Mouse (Mus musculus) gastrocnemius, adult 2 months (tissue): Measurements from ENCODE around the gene Tmem245. TPM values are rescaled to one million over a fixed set of nuclear protein-coding genes. Genes with fewer than 3 reads are reported as not detected.
"Not testable (repeated sequence)": the region's sequence is repeated elsewhere in the genome, so short reads cannot be mapped to it uniquely, and the experiment has no call there.

ENCODE experiments used
- DNase-seq: peaks from one replicate; pipeline ENCODE4 v3.0.0; 2022
- H3K27ac ChIP-seq: fragments of 200-600 bp; 2 replicates; pipeline ENCODE4 v1.8.1; 2022; ENCODE audit warnings: mild to moderate bottlenecking
- H3K4me3 ChIP-seq: fragments of 200-600 bp; 2 replicates; pipeline ENCODE4 v1.8.1; 2022; ENCODE audit warnings: mild to moderate bottlenecking, moderate library complexity
- CTCF ChIP-seq: fragments of 200-600 bp; IDR thresholded peaks from 2 replicates; pipeline ENCODE4 v1.8.1; 2022; ENCODE audit warnings: antibody characterized with exemption, mild to moderate bottlenecking, moderate library complexity
- intact Hi-C: fragments of 180-260 bp; cut with DNase I; formaldehyde crosslinking; loops from one replicate; pipeline ENCODE4 v1.15.1; 2025
- total RNA-seq, 2 experiments: library from RNA; stranded (reverse); gene quantifications; 2 replicates each; pipeline ENCODE4 v1.2.3; 2021

Tmem245 gene
- total RNA-seq, 2 experiments from 2014 or later, result 18.0 to 24.6 TPM

DNA sequence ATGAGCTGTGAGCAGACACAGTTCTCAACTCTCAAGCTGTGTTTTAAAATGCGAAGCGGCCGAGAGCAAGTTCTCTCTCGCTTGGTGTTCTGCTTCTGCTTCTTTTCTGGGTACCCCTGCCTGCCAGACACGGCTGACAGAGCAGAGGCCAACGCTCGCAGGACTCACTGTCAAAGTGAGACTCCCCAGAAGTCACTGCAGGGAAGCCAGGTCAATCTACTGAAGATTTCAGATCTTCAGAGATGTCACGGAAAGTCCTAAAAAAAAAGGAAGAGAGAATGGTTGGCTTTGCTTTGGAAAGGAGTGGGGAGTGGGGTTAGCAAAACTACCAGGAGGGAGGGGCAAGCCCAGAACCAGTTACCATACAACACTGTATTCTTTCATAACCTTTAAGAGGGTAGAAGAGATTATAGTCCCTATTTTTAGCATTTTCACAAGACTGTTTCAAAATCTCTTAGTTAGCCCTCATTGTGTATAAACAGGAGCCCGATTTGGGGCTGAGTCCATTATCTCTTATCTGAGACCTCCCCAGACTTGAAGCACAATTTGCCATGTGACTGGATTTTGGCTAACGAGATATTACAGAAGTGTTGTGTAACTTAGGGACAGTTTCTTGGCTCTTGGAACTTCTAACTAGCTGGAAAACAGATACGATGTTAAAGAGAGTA is 67.1 kb downstream of the Tmem245 start:
- TF ChIP-seq CTCF, result no peak
- no peak for DNase-seq
- H3K27ac ChIP-seq, result no peak overlapping the region
- intact Hi-C loops, result loop anchor here (5.0 kb wide), 1 partner anchor 42 kb away; no protein-coding TSS in a partner anchor
- no peak overlapping the region for H3K4me3 ChIP-seq

DNA sequence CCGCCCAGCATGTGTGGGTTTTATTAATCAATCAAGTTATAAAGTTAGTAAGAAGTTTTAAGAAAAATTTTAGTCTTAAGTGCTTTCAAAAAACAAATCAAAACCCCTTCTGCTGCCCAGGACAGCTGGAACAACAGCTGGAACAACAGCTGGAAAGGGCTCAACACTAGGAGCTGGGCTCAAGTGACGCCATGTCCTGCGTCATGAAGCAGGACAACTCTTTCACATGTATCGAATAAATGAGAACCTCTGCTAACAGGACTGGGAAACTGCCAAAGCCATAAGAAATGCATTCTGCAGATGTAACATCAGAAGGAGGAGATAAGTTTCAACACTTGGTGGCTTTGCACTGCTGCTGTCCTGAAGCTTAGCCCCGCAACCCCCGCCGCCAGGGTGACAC is 68.3 kb downstream of the Tmem245 start:
- Histone ChIP-seq H3K4me3 (no peak overlapping the region), H3K27ac (no peak overlapping the region)
- intact Hi-C loops, result no loop called here
- no peak for DNase-seq
- TF ChIP-seq CTCF, result no peak

DNA sequence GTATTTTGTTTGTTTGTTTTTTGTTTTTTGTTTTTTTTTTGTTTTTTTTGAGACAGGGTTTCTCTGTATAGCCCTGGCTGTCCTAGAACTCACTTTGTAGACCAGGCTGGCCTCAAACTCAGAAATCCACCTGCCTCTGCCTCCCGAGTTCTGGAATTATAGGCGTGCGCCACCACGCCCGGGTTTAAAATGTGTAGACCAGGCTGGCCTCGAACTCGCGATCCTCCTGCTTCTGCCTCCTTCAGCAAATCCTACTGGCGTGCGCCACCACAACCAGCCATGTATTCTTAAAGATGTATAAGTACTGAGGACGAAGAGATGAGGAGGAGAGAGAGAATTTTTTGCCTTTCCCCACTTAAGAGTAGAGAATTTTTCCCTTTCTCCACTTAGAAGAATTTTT is 76.7 kb downstream of the Tmem245 start:
- intact Hi-C loops, H3K27ac ChIP-seq, H3K4me3 ChIP-seq, DNase-seq: not testable (repeated sequence)

DNA sequence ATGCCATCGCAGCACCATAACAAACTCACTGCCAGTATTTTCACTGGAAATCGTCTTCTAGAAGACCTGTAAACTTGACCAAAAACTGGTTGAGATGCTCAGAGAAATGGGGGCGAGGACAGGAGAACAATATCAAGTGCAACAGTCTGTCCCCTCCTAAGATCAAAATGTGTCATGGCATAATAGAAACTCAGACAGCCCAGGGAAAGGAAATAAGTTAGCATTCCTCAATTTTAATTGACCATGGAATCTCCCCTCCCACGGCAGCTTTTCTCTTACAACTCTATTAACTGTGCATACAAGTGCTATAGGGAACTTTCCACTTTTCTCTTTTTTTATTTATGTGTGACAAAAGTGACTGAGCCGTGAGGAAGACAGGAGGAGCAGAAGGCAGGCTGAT is 79.5 kb downstream of the Tmem245 start:
- Histone ChIP-seq H3K4me3 (no peak overlapping the region), H3K27ac (no peak overlapping the region)
- no peak for TF ChIP-seq CTCF
- intact Hi-C loops, result no loop called here
- no peak for DNase-seq

DNA sequence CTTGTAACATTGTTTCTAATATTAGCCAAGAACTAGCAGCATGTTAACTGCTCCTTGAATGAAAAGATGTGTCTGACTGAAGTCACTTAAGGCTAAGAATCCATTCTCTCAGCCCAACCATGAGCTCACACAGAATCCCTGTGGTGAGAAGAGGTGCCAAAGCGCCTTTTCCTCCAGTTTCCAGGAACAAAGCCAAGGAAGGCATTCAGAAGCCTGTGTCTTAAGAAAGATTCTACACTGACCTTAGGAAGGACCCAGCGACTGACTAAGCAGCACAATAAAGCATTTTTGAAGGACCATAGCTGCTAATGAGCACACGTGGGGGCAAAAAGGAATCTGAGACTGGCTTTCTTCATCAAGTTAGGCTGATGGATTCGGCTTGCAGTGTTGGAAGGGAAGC is 81.3 kb downstream of the Tmem245 start:
- no peak overlapping the region for H3K4me3 ChIP-seq
- peak overlapping the region; percentile 91 for H3K27ac ChIP-seq
- intact Hi-C loops, result no loop called here
- TF ChIP-seq CTCF, result no peak
- peak; percentile 47 for DNase-seq

DNA sequence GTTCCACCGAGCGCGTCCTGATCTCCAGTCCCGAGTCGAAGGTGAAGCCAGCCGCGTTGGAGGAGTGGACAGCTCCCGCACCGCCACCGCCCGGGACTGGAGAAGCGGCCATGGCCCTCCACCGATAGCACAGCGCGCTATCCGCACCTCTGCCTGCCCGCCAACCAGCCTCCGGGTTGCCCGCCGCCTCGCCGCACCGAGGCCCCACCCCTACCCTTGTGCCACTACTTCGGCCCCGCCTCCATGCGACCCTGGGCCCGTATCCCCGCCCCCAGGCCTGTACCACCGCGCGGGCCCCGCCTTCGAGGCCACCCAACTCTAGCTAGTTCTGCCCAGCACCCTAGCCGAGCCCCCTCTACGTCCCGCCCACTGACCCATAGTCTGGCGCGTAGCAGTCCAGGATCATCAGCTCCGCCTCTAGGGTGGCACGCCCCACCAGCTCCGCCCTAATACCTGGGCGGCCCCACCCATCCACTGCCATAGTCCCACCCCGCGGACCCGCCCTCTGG is 82.2 kb downstream of the Tmem245 start, which contains the start of gene Ctnnal1:
Gene Ctnnal1 (minus strand): TSS at position 186 of the 509 bp plus-strand sequence.
- peak within 1 kb of the TSS; percentile 91 for H3K27ac ChIP-seq
- intact Hi-C loops, result no loop called here
- H3K4me3 ChIP-seq, result peak within 1 kb of the TSS; percentile 88
- DNase-seq, result peak; percentile 94
- TF ChIP-seq CTCF, result no peak

DNA sequence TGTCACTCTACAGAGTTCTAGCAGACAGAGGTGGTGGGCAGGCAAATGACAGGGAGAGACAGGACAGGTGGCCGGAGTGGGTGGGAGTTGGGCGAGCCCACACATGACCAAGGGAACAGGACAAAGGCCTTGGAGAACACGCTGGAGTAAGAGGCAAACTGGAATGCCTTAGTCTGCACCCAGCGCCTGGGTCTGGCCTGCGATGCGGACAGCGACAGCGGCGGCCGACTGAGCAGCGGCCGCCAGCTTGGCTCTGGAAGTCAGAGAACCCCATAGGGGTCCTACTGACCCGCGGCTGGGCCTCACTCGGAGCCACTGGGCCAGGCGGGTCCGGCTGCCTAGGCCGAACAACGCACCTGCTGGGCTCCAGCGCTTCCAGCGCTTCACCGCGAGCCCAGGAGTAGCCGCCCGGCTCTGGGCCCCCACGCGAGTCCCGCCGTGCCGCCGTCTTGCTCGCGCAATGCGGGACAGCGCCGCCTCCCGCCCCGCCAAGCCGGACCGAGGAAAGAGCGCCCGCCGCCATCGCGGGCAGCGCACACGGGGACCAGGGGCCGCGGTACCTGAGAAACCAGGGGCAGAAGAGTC is 82.7 kb downstream of the Tmem245 start:
- peak overlapping the region; percentile 91 for H3K27ac ChIP-seq
- peak; percentile 32; the same call in 1 of the 2 replicates for TF ChIP-seq CTCF
- DNase-seq, result peak; percentile 69
- H3K4me3 ChIP-seq, result peak overlapping the region; percentile 88
- intact Hi-C loops, result no loop called here

DNA sequence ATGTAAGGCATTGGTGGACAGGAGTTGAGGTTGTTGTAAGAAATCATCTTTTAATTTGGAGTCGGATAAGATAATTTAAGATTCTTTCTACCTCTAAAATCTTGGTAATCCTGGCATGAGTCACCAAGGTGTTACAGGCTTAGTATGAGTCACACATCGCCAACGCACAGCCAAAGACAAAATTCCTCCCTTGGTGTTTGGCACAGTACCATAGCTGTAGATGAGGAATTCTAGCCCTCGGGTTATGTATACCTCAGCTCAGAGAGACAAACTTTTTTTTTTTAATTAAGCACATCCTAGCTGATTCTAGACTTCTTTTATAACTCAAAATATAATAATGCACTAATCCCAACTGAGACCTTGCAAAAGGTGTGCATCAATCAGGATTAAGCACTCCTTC is 83.2 kb downstream of the Tmem245 start:
- intact Hi-C loops, result no loop called here
- TF ChIP-seq CTCF, result no peak
- DNase-seq, result no peak
- Histone ChIP-seq H3K4me3 (peak overlapping the region; percentile 88), H3K27ac (peak overlapping the region; percentile 91)

DNA sequence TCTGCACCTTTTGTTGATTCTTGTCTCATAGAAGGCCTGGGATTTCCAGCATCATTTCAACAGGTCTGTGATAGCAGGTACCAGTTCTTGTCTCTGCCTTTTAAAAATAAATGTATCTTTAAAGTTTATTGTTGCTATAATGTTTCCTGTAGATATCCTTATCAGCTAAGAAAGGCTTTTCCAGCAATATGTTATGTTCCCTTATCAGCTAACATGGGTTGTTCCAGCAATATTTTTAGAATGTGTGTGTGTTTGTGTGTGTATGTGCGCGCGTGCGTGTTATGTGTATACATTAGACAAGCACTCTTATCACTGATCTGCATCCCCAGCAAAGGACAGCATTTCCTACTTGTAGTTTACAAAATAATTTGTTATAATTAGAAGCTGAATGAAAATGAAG is 85.7 kb downstream of the Tmem245 start:
- Histone ChIP-seq H3K27ac (no peak overlapping the region), H3K4me3 (no peak overlapping the region)
- no peak for DNase-seq
- intact Hi-C loops, result no loop called here
- no peak for TF ChIP-seq CTCF

DNA sequence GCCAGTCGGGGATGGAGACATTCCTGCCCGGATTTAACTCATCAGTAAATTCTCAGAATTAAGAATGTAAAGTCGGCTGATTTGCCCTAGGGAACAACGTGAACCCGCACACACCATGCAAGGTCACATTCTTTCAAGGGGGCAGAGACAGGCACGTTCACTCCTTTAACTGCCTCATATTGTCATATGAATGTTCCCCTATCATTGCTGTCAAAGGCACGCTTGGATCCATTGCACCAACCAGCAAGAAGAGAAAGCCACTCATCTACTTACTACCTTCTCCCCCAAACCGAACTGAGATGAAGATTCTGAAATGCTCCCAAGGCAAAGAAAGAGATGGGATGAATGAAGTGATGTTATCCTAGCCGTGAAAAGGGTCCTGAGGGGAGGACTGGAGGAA is 88.5 kb downstream of the Tmem245 start:
- intact Hi-C loops, result no loop called here
- no peak overlapping the region for H3K27ac ChIP-seq

DNA sequence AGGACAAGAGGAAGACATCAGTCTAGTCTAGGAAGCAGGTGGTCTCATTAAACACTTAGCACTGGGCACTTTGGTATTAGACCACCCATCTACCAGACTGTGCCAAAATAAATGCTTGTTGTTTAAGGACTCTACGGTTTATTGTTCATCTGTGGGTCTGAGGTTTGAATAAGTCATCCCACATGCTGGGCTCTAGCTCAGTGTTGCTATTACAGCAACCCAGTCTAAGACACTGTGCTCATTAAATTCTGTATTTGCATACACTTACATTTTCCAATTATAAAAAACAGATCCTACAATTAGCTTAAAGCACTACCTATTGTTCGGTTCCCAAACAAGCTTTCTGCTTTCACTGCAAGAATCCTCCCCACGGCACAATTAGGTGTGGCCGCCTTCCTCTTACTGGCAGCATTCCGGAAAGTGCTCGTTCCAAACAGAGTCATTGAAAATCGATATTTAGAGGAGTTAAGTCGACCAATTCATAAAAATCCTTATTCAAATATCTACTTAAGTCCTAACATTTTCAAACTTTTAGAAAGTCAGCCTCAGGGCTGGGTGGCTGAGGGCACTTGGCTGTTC is 90.8 kb downstream of the Tmem245 start:
- H3K27ac ChIP-seq, result peak overlapping the region; percentile 55
- DNase-seq, result no peak
- H3K4me3 ChIP-seq, result no peak overlapping the region
- intact Hi-C loops, result no loop called here
- no peak for TF ChIP-seq CTCF

More for the DNA sequence above, 88.5 kb downstream of the Tmem245 start:
- H3K4me3 ChIP-seq, result no peak overlapping the region
- no peak for TF ChIP-seq CTCF
- DNase-seq, result no peak

DNA sequence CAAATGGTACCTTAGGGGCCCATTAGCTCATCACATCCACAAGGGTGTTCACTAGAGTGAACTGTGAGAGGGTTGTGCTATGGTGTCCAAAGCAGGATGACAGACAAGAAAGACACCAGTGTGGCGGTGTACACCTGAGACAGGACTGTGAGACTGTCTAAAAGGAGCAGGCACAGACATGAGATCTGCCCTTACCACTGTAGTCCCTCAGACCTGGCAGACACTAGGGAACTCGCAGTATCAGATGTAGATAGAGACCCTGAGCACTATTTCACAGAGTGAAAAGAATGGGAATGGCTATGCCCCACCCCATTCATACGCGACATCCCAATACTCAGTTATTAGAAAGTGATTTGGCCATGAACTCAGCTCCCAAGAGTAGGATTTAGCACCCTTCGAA is 91.3 kb downstream of the Tmem245 start:
- intact Hi-C loops, result no loop called here
- no peak for DNase-seq
- Histone ChIP-seq H3K4me3 (no peak overlapping the region), H3K27ac (peak overlapping the region; percentile 24; the same call in 1 of the 2 replicates)
- no peak for TF ChIP-seq CTCF

DNA sequence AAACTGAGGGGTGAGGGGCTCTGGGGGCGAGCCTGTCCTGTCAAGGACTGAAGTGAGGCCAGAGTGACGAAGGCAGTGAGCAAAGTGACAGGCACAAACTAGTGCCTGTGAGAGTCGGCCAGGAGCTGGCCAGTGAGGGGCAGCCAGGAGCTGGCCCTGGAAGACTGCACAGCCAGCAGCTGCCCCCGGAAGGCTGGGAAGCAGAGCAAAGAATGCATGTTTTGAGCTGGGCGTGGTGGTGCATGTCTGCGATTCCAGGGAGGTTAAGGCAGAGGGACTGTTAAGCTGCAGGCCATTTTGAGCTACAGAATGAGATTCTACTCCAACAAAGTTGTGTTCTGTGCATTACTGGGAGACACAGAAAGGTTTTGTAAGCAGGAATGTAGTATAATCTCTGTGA is 96.5 kb downstream of the Tmem245 start:
- TF ChIP-seq CTCF, result peak; percentile 40; the same call in 1 of the 2 replicates
- intact Hi-C loops, result no loop called here
- peak overlapping the region; percentile 46; the same call in 1 of the 2 replicates for H3K27ac ChIP-seq
- DNase-seq, result no peak
- no peak overlapping the region for H3K4me3 ChIP-seq

DNA sequence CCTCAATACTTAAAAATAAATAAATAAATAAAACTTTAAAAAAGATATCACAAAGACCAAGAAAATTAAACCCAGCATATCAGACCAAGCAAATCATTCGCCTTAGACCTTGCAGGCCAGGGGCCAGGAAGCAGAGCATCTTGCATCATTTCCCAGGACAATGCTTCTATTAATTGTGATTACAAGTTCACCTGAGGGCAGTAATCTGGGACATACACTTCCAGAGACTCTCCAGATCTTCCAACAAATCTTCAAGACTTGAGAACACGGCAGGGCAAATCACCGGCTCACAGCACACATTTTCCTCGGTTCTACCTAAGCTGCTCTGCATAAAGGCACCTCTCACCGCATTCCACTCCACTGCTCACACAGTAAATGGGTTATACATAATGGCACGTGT is 99.2 kb downstream of the Tmem245 start:
- no peak overlapping the region for H3K4me3 ChIP-seq
- no peak for DNase-seq
- no peak overlapping the region for H3K27ac ChIP-seq
- TF ChIP-seq CTCF, result no peak
- intact Hi-C loops, result no loop called here
